Mouse (Mus musculus): Measurements from ENCODE around the gene Ano6. TPM values are rescaled to one million over a fixed set of nuclear protein-coding genes. Genes with fewer than 3 reads are reported as not detected.
A peak's percentile ranks its signal among the peaks of the same experiment; 100 is the strongest.

Ano6 gene
- polyA plus RNA-seq, 1 experiment from 2014 or later: 57.3 TPM

DNA sequence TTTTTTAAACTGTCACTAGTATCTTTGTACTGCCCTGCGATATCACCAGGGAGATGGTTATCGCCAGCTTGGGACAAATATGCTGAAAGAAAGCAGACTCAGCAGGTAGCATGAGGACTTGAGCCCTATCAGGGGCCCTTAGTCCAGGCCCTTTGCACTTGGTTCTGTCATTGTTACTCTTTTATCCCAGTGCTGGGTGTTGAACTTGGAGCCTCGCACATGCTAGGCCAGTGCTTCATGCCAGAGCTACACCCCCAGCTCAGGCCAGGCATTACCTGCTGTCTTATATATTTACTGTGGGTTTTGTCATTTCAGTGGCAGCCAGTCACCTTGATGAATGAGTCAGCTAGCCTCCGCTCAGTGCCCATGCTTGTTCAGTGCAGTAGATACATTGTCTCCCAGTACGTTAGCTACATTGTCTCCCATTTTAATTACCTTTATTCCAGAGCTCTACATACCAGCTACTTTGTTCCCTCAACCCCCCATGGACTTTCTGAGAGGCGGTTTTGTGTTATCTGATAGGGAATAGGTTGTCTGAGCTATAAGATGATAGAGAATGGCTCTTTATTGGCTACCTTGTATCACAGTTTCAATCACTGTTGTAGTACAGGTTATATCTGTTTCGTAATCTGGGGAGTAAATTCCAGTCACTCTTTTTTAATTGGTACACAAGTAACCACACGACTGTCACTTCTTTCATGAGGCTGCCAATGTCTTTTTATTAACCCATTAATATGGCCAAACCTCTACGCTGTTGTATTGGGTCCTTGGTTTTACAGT, 68.4 kb downstream of the Ano6 start:
- no peak for DNase-seq (ENCODE audit: low spot score)
- H3K36me3 ChIP-seq (ENCODE audit: control insufficient read depth, insufficient read depth, low read length): no peaks in the 10 kb centered on the region
- no peak for ATAC-seq (ENCODE audit: low read depth)
- H3K4me3 ChIP-seq (ENCODE audit: low read depth, low read length): no peak overlapping the region
- WGBS: 87% methylated on average over 9 of the region's 9 CpGs
- no peaks in the 10 kb centered on the region for H3K27me3 ChIP-seq (replicated peaks; ENCODE audit: control insufficient read depth, insufficient read depth, low read length)
- no peak overlapping the region for H3K9ac ChIP-seq (ENCODE audit: low read depth, low read length)
- H3K9me3 ChIP-seq (ENCODE audit: control insufficient read depth, low read length): no peaks in the 10 kb centered on the region
- H3K27ac ChIP-seq (replicated peaks; ENCODE audit: low read depth, low read length): no peak overlapping the region
- H3K4me2 ChIP-seq (ENCODE audit: low read depth, low read length): no peak overlapping the region
- H3K4me1 ChIP-seq (ENCODE audit: control insufficient read depth, insufficient read depth, low read length): peaks cover 10% of the 10 kb centered on the region

DNA sequence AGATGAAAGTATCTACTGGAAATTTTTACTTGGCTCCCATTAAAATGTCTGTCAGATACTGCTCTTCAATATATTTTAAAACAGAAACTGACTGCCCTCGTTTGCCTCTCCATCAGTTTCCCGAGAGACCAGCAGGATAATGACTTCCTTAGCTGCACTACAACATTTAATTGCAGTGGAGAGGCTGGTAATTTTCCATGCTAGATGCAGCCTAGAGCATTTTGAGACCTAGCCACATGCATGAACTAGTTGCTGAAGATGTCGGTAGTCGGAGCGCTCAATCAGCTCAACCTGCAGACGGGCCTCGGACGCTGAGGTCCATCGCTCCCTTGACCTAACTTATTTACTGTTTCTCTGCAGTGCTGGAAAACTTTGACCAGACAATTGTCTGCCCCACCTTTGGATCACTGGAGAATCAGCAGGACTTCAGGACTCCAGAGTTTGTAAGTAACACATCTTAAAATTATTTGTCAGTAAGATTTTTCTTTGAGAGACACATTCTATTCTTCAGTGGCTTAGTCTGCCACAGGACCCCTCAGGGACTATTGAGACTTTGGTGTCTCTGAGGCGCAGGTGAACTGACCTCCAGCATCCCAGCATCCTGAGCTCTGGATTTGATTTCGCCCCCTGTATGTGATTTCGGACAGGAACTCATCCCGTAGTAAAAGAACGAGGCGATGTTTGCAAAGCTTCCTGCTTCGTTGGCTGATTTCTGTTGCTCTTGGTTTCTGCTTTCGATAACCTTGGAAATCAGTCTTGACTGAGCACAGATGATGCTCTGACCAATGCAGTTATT, 73.4 kb downstream of the Ano6 start:
- Histone ChIP-seq H3K4me1 (ENCODE audit: control insufficient read depth, insufficient read depth, low read length) (peaks cover 3% of the 10 kb centered on the region; the same call in 1 of the 2 replicates), H3K36me3 (ENCODE audit: control insufficient read depth, insufficient read depth, low read length) (0 out of 2 replicates have a peak, but pooled peaks cover 10% of the 10 kb centered on the region), H3K4me3 (ENCODE audit: low read depth, low read length) (no peak overlapping the region), H3K9me3 (ENCODE audit: control insufficient read depth, low read length) (peaks cover 4% of the 10 kb centered on the region; the same call in 1 of the 2 replicates), H3K4me2 (ENCODE audit: low read depth, low read length) (no peak overlapping the region; the same call in 1 of the 2 replicates), H3K27me3 (replicated peaks; ENCODE audit: control insufficient read depth, insufficient read depth, low read length) (no peaks in the 10 kb centered on the region), H3K27ac (replicated peaks; ENCODE audit: low read depth, low read length) (no peak overlapping the region), H3K9ac (ENCODE audit: low read depth, low read length) (no peak overlapping the region)
- DNase-seq (ENCODE audit: low spot score): peak; percentile 59
- no peak for ATAC-seq (ENCODE audit: low read depth)
- 63% methylated on average over 17 of the region's 17 CpGs for WGBS

- DNase-seq (ENCODE audit: low spot score): no peak
- no peak overlapping the region for H3K4me2 ChIP-seq (ENCODE audit: low read depth, low read length)
- 0 out of 2 replicates have a peak, but pooled peaks cover 10% of the 10 kb centered on the region for H3K36me3 ChIP-seq (ENCODE audit: control insufficient read depth, insufficient read depth, low read length)
- ATAC-seq (ENCODE audit: low read depth): no peak
- H3K27me3 ChIP-seq (replicated peaks; ENCODE audit: control insufficient read depth, insufficient read depth, low read length): no peaks in the 10 kb centered on the region
- H3K9ac ChIP-seq (ENCODE audit: low read depth, low read length): no peak overlapping the region
- no peak overlapping the region for H3K4me3 ChIP-seq (ENCODE audit: low read depth, low read length)
- WGBS: 90% methylated on average over 17 of the region's 17 CpGs
- H3K27ac ChIP-seq (replicated peaks; ENCODE audit: low read depth, low read length): no peak overlapping the region
- H3K4me1 ChIP-seq (ENCODE audit: control insufficient read depth, insufficient read depth, low read length): peaks cover 3% of the 10 kb centered on the region; the same call in 1 of the 2 replicates
- H3K9me3 ChIP-seq (ENCODE audit: control insufficient read depth, low read length): peaks cover 4% of the 10 kb centered on the region; the same call in 1 of the 2 replicates
Measured at GRCm38 (mm10) chr15:95865311-95866100, 74.9 kb downstream of the Ano6 start.

- peaks cover 4% of the 10 kb centered on the region; the same call in 1 of the 2 replicates for H3K9me3 ChIP-seq (ENCODE audit: control insufficient read depth, low read length)
- no peak overlapping the region for H3K9ac ChIP-seq (ENCODE audit: low read depth, low read length)
- ATAC-seq (ENCODE audit: low read depth) (no peak), DNase-seq (ENCODE audit: low spot score) (no peak)
- H3K27me3 ChIP-seq (replicated peaks; ENCODE audit: control insufficient read depth, insufficient read depth, low read length): no peaks in the 10 kb centered on the region
- H3K4me2 ChIP-seq (ENCODE audit: low read depth, low read length): no peak overlapping the region
- peaks cover 3% of the 10 kb centered on the region; the same call in 1 of the 2 replicates for H3K4me1 ChIP-seq (ENCODE audit: control insufficient read depth, insufficient read depth, low read length)
- no peak overlapping the region for H3K27ac ChIP-seq (replicated peaks; ENCODE audit: low read depth, low read length)
- H3K36me3 ChIP-seq (ENCODE audit: control insufficient read depth, insufficient read depth, low read length): 0 out of 2 replicates have a peak, but pooled peaks cover 10% of the 10 kb centered on the region
- no peak overlapping the region for H3K4me3 ChIP-seq (ENCODE audit: low read depth, low read length)
- WGBS: 83% methylated on average over 4 of the region's 4 CpGs
Measured at GRCm38 (mm10) chr15:95868172-95868571, 77.5 kb downstream of the Ano6 start.

DNA sequence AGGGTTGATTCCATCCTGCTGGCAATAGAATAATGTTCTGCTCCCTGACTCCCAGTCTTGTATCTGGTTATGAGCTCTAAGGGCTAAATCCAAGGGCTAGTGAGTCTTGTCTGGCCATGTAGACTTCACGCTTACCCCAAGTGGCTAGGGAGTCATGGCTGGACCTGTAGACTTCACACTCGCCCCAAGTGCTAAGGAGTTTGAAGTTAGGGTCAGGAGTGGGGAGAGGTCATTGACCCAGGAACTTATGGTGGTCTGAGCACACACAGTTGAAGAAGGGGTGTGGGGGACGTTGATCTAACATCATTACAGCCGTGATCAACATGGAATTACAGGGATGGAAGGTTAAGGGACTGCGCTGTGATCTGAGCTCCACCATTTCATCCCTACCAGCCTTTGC, 79.0 kb downstream of the Ano6 start:
- ATAC-seq (ENCODE audit: low read depth) (no peak), DNase-seq (ENCODE audit: low spot score) (no peak)
- Histone ChIP-seq H3K27me3 (replicated peaks; ENCODE audit: control insufficient read depth, insufficient read depth, low read length) (no peaks in the 10 kb centered on the region), H3K4me1 (ENCODE audit: control insufficient read depth, insufficient read depth, low read length) (no peaks in the 10 kb centered on the region), H3K9ac (ENCODE audit: low read depth, low read length) (no peak overlapping the region), H3K9me3 (ENCODE audit: control insufficient read depth, low read length) (peaks cover 4% of the 10 kb centered on the region; the same call in 1 of the 2 replicates), H3K36me3 (ENCODE audit: control insufficient read depth, insufficient read depth, low read length) (0 out of 2 replicates have a peak, but pooled peaks cover 10% of the 10 kb centered on the region), H3K4me3 (ENCODE audit: low read depth, low read length) (no peak overlapping the region), H3K27ac (replicated peaks; ENCODE audit: low read depth, low read length) (no peak overlapping the region), H3K4me2 (ENCODE audit: low read depth, low read length) (no peak overlapping the region)
- WGBS: 89% methylated on average over 5 of the region's 5 CpGs

GRCm38 (mm10) chr15:95871631-95872030, 81.0 kb downstream of the Ano6 start:
- Histone ChIP-seq H3K4me2 (ENCODE audit: low read depth, low read length) (no peak overlapping the region), H3K36me3 (ENCODE audit: control insufficient read depth, insufficient read depth, low read length) (0 out of 2 replicates have a peak, but pooled peaks cover 3% of the 10 kb centered on the region), H3K4me3 (ENCODE audit: low read depth, low read length) (no peak overlapping the region), H3K27me3 (replicated peaks; ENCODE audit: control insufficient read depth, insufficient read depth, low read length) (no peaks in the 10 kb centered on the region), H3K9me3 (ENCODE audit: control insufficient read depth, low read length) (no peaks in the 10 kb centered on the region), H3K9ac (ENCODE audit: low read depth, low read length) (no peak overlapping the region), H3K4me1 (ENCODE audit: control insufficient read depth, insufficient read depth, low read length) (no peaks in the 10 kb centered on the region), H3K27ac (replicated peaks; ENCODE audit: low read depth, low read length) (no peak overlapping the region)
- no peak for ATAC-seq (ENCODE audit: low read depth)
- 73% methylated on average over 15 of the region's 15 CpGs for WGBS
- DNase-seq (ENCODE audit: low spot score): no peak

DNA sequence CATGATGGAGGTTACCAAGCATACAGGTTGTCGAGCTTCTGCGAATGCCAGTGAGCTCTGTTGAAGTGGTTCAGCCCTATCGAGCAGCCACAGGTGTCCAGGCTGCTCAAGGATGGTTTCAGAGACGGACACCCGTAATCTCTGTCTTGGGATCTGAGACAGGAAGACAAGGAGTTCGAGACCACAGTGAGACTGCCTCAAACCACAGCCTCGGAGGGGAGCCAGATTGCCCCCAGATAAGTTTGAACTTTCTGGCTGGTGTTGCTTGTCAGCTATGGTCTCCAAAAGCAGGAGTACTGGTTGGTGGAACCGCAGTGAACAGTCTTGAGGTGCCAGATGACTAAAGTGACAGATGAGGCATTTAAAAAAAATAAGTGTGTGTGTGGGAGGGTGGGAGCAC, 81.8 kb downstream of the Ano6 start:
- no peak for DNase-seq (ENCODE audit: low spot score)
- Histone ChIP-seq H3K27ac (replicated peaks; ENCODE audit: low read depth, low read length) (no peak overlapping the region), H3K36me3 (ENCODE audit: control insufficient read depth, insufficient read depth, low read length) (0 out of 2 replicates have a peak, but pooled peaks cover 3% of the 10 kb centered on the region), H3K4me3 (ENCODE audit: low read depth, low read length) (no peak overlapping the region), H3K4me2 (ENCODE audit: low read depth, low read length) (no peak overlapping the region), H3K27me3 (replicated peaks; ENCODE audit: control insufficient read depth, insufficient read depth, low read length) (no peaks in the 10 kb centered on the region), H3K9ac (ENCODE audit: low read depth, low read length) (no peak overlapping the region), H3K4me1 (ENCODE audit: control insufficient read depth, insufficient read depth, low read length) (no peaks in the 10 kb centered on the region), H3K9me3 (ENCODE audit: control insufficient read depth, low read length) (no peaks in the 10 kb centered on the region)
- whole genome bisulfite sequencing: 86% methylated on average over 8 of the region's 8 CpGs
- no peak for ATAC-seq (ENCODE audit: low read depth)

- 0 out of 2 replicates have a peak, but pooled peaks cover 1% of the 10 kb centered on the region for H3K36me3 ChIP-seq (ENCODE audit: control insufficient read depth, insufficient read depth, low read length)
- 44% methylated on average over 1 of the region's 1 CpGs for WGBS
- H3K27me3 ChIP-seq (replicated peaks; ENCODE audit: control insufficient read depth, insufficient read depth, low read length): no peaks in the 10 kb centered on the region
- H3K4me1 ChIP-seq (ENCODE audit: control insufficient read depth, insufficient read depth, low read length): no peaks in the 10 kb centered on the region
- H3K9me3 ChIP-seq (ENCODE audit: control insufficient read depth, low read length): no peaks in the 10 kb centered on the region
- ATAC-seq (ENCODE audit: low read depth) (no peak), DNase-seq (ENCODE audit: low spot score) (no peak)
- H3K4me3 ChIP-seq (ENCODE audit: low read depth, low read length): no peak overlapping the region
- H3K9ac ChIP-seq (ENCODE audit: low read depth, low read length): no peak overlapping the region
- no peak overlapping the region for H3K27ac ChIP-seq (replicated peaks; ENCODE audit: low read depth, low read length)
- H3K4me2 ChIP-seq (ENCODE audit: low read depth, low read length): no peak overlapping the region
Measured at GRCm38 (mm10) chr15:95873276-95873675, 82.6 kb downstream of the Ano6 start.

Data from embryonic facial prominence, embryonic 14.5 days (tissue).